Mouse (Mus musculus) ovary, postnatal 14 days (tissue): ENCODE measurements around the gene Tnfsf15.
A peak's percentile ranks its signal among the peaks of the same experiment; 100 is the strongest.

Experiments
- DNase-seq: peaks from one replicate; pipeline ENCODE4 v3.0.0; 2022; ENCODE audit warnings: low spot score

Gene Tnfsf15

DNA sequence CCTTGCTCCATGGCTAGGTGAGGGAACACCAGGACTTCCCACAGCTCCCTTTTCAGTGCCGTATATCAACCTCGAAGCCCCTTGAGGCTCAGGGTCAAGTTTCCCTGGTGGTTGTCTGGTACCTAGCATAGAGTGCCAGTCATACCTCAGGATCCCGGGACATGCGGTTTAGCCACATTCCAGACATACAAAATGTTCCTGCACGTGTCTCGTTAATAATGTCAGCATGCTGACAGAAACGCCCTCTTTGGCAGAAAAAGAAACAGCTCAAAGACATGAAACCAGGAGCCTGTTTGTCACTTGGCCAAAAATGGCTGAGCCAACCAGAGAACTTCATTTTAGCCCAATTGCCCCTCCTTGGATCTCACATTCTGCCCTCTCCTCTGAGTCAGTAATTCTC, 2.8 kb downstream of the Tnfsf15 start:
- no peak for DNase-seq

GRCm38 (mm10) chr4:63740761-63741160, 4.2 kb downstream of the Tnfsf15 start:
- DNase-seq: no peak

DNA sequence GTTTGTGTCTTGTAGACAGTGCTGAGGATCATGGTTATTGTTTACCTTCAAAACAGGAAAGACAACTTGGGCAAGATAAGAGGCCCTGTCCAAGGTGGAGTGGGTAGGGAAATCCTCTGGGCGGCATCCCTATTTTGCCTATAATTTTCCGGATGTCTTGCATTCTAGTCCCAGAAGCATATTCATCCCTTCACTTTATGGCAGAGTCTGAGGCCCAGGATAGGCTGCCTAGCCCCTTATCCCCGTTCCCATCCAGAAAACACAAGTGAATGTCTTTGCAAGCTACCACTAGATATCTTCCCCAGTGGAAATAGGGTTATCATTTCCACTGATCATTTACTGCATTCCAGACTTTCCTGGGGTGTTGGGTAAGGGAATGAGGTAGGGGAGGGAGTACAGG, 4.9 kb downstream of the Tnfsf15 start:
- DNase-seq: no peak

DNA sequence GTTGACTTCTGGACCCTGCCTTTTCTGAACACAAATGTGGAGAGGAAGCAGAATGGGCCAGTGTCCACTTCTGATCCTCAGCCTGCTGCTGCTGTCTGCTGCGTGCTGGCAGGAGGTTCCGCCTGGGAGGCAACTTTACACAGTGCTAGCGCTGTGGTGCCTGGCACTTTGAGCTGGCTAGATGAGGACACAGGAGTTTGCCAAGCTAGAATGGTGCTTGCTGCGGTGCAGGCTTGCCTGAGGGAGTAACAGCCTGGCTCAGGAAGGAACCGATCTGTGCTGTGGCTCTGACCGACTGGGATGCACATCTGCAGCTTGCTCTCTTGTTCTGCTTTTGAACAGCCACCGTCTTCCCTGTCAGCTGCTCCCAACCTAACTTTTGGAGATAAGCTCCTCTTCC, 5.4 kb downstream of the Tnfsf15 start:
- DNase-seq: no peak

- DNase-seq: no peak
These were observed 6.4 kb downstream of the Tnfsf15 start for GRCm38 (mm10) chr4:63738364-63738997.

- DNase-seq: no peak
These were observed 13.6 kb downstream of the Tnfsf15 start for GRCm38 (mm10) chr4:63731299-63731698.

DNA sequence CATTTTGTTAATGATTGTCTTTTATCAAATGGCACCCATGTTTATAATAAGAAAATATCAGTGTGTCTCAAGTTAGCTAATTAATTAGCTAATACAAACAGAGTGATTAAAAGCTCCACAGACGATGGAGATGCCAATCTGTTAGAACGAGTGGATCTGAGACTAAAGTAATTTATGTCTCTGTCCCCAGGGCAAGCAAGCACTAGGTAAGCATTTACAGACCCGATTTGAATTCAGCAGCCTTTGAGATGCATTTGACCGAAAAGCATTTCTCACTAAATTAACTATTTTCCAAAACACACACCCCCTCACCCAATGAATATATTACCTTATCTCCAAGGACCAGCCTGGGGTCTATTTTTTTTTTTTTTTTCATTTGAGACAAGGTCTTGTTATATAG, 18.2 kb downstream of the Tnfsf15 start:
- DNase-seq: no peak

- no peak for DNase-seq
These were observed 18.9 kb downstream of the Tnfsf15 start for GRCm38 (mm10) chr4:63725981-63726380.

DNA sequence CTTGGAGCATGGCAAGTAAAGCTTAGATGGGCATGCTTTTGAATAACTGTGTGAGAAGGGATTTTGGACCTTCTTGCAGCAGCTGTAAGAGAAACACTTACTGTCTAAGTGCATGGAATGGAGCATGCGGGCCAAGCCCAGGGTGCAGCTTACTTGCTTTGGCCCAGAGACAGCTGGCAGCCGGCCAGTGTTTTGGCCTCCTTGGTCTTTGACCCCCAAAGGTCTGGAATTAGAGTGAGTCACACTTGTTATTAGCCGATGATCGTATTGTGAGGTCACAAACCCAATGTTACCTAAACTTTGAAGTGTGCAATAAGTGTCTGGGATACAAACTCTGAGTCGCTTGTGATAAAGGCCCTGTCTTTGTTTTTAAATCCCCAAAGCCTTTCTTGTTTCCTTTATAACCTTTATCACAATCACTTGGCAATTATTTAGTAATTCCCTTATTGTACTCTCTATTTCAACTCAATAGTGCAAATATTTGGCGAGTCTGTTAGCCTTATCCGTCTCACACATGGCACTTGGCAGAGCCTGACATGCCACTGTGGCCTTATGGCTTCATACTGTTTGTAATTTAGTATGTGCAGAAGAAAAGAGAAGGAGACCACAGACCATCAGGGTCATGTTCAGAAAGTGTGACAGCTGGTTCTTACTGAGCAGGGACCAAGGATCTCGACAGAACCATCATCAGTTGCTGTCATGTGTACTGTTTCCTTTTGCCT, 26.8 kb downstream of the Tnfsf15 start:
- peak; percentile 56 for DNase-seq

GRCm38 (mm10) chr4:63711886-63712285, 33.0 kb downstream of the Tnfsf15 start:
- no peak for DNase-seq

GRCm38 (mm10) chr4:63710431-63711220, 34.3 kb downstream of the Tnfsf15 start:
- no peak for DNase-seq

DNA sequence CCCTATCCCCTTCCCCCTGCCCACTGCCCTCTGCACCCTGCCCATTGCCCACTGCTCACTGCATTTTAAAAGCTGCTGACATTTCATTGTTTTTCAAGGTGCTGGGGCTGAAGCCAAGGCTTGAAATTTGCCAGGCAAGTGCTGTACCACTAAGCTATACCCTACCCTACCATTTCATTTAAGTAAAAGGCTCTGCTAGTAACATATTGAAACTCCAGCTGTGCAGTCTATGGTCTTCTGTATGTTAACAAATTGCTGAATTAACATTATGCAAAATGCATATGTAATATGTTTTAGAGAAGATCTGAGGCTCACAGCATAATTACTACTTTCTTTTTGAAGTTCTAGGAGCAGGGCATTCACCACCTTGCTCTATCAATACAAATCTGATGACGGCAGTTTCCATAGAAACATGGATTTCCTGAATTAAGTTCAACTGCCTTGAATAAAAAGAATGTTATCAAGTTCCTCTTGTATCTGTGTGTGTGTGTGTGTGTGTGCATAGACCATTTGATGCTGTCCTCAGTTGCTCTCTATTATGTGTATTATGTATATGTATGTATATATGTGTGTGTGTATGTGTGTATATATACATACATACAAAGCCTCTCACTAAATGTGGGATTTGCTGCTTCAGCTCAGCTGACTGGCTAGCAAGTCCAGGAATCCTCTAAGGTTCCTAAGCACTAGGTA, 38.5 kb downstream of the Tnfsf15 start:
- no peak for DNase-seq

DNA sequence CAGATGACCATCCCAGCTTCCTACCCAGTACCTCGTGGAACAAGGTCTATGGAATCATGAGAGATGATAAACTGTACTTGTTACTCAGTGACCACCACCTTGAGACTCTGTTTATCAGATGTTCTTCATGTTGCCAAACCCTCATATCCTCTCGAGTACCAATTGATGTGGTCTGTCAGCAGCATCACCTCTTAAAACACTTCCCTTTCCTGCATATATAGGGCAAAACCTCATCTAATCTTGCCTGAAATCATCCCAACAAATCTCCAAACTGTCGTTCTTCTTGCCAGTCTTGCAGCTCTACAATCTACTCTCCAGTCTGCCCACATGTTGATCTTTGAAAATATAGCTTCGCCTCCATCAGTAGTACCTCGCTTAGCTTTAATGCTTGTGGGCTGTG, 40.7 kb downstream of the Tnfsf15 start:
- DNase-seq: no peak

- DNase-seq: no peak
These were observed 41.2 kb downstream of the Tnfsf15 start for GRCm38 (mm10) chr4:63703686-63704085.

DNA sequence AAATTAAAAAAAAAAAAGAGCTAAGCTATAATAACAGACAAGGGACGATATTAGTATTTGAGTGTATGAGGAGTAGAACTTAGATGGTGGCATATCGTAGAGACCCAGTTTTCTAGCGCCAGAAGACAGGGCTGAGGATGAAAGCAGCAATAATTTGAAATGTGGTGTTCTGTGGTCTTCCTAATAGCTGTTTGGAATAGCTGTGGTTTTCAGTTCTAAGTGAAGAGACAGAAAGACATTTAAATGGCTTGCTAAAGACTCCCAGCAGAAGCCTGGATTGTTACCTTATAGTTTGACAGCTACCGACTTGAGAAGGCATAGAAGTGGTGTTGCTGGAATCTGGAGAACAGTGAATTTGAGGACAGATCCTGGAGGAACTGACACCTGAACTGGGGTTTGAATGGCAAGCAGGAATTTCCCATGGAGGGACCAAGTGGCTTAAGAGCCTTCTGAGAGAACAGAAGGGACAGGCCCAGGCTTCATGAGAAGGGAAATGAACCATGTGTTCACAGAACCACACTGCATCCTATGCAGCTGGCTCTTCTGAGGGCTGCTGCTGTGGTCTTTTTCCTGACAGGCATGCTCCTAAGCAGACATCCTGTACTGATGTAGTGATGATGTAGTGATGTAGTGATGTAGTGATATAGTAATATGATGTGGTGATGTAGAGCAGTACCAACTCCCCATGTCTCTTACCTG, 42.8 kb downstream of the Tnfsf15 start:
- no peak for DNase-seq

DNA sequence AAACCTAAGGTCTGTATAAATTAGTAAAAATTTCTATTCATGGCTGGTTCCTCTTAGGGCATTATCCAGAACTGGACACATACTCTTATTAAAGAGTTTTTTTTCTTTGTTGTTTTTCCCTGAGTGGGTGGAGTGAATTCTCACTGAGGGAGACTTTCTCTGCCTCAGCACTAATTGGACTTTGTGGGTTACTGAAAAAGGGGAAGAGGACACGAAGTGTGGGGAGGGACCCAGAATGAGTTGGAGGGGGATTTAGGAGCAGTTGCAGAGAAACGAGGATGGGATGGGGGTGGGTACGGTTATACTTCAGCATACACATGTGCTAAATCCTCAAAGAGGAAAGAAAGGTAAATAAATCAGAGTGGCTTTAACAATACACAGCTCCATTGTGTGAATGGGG, 45.2 kb downstream of the Tnfsf15 start:
- no peak for DNase-seq

DNA sequence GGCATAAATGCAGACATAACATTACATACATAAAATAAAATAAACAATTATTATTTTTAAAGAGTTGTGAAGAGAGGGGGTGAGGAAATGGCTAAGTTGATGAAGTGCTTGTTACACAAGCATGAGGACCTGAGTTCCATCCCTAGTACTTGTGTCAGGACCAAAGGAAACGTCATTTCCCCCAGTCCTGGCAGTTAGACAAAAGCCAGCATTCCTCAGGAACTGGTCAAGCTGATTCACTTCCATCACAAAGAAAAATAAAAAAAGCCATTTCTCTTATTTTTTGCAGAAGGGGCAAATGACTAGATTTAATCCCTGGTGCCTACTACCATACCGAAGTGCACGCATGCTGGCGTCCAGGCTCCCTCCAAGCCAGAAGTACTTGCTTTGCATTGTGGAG, 48.0 kb downstream of the Tnfsf15 start:
- no peak for DNase-seq

DNA sequence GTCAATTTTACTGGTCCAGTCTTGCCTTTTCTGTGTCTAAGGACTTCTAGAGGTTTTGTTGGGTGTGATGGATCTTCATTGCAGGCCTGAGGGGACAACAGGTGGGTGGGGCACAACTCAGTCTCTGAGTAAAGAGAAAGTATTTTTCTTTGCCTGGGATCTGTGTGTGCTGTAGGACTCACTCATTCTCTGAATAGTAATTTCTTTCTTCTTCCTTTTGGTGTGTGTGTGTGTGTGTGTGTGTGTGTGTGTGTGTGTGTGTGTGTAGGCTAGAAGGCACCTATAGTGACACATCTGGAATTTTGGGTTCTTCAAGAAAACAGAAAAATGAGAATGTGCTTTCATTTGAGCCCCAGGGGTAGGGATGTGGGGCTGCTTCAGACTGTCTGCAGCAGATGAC, 52.6 kb downstream of the Tnfsf15 start:
- no peak for DNase-seq

GRCm38 (mm10) chr4:63687429-63687828, 57.5 kb downstream of the Tnfsf15 start:
- no peak for DNase-seq

GRCm38 (mm10) chr4:63686157-63686556, 58.8 kb downstream of the Tnfsf15 start:
- peak; percentile 12 for DNase-seq

- DNase-seq: no peak
These were observed 59.7 kb downstream of the Tnfsf15 start for GRCm38 (mm10) chr4:63685253-63685525.
